Mouse (Mus musculus) hindbrain, embryonic 11.5 days (tissue): Measurements from ENCODE around the gene Pbx2. TPM values are rescaled to one million over a fixed set of nuclear protein-coding genes. Genes with fewer than 3 reads are reported as not detected.

Source experiments
- ATAC-seq: fragments of 200-750 bp; cut with Nextera tagmentation; 2 replicates; pipeline ENCODE4 v1.8.0; 2017; ENCODE audit warnings: mild to moderate bottlenecking, moderate TSS enrichment, moderate library complexity; ENCODE audit not compliant: low FRiP score
- DNase-seq: peaks from one replicate; pipeline ENCODE4 v3.0.0-alpha.2; 2015; ENCODE audit warnings: low spot score
- H3K27ac ChIP-seq: fragments of 300-500 bp; sonication (generic); 2 replicates; pipeline ENCODE4 v1.5.1; 2014; ENCODE audit warnings: mild to moderate bottlenecking, low read depth, low read length
- H3K27me3 ChIP-seq: fragments of 300-500 bp; sonication (generic); 2 replicates; pipeline ENCODE4 v1.6.1; 2014; ENCODE audit warnings: mild to moderate bottlenecking, low read length, moderate library complexity, mixed read lengths; ENCODE audit not compliant: control insufficient read depth, insufficient read depth
- H3K36me3 ChIP-seq: fragments of 300-500 bp; sonication (generic); 2 replicates; pipeline ENCODE4 v1.6.1; 2014; ENCODE audit warnings: mild to moderate bottlenecking, low read length, moderate library complexity, mixed read lengths; ENCODE audit not compliant: control insufficient read depth, insufficient read depth
- H3K4me1 ChIP-seq: fragments of 300-500 bp; sonication (generic); replicated peaks from 2 replicates; pipeline ENCODE4 v1.6.1; 2014; ENCODE audit warnings: low read length, mixed read lengths; ENCODE audit not compliant: control insufficient read depth, insufficient read depth
- H3K4me2 ChIP-seq: fragments of 300-500 bp; sonication (generic); replicated peaks from 2 replicates; pipeline ENCODE4 v1.6.1; 2014; ENCODE audit warnings: mild to moderate bottlenecking, low read depth, low read length
- H3K4me3 ChIP-seq: fragments of 300-500 bp; sonication (generic); 2 replicates; pipeline ENCODE4 v1.5.1; 2014; ENCODE audit warnings: low read depth, low read length
- H3K9ac ChIP-seq: fragments of 300-500 bp; sonication (generic); 2 replicates; pipeline ENCODE4 v1.6.1; 2014; ENCODE audit warnings: low read depth, low read length
- H3K9me3 ChIP-seq: fragments of 300-500 bp; sonication (generic); 2 replicates; pipeline ENCODE4 v1.6.1; 2016; ENCODE audit warnings: low read length; ENCODE audit not compliant: control insufficient read depth
- WGBS: fragments of 180-500 bp; shearing (Covaris S2); extraction: QIAGEN DNeasy Blood & Tissue Kit; methylation state at CpG from one replicate; pipeline ENCODE4 v1.1.7; 2014; 5-methylcytosine and 5-hydroxymethylcytosine counted together
- polyA plus RNA-seq: library from polyadenylated mRNA; unstranded; fragments of >200 nt; fragmentation: Nextera tagmentation; extraction: Ambion mirVana; gene quantifications from 2 replicates; pipeline ENCODE4 v1.2.1, GENCODE M21; 2014

The Pbx2 gene
- polyA plus RNA-seq, 1 experiment from 2014 or later, result 17.3 TPM

- Histone ChIP-seq H3K9ac (peak overlapping the region; percentile 68), H3K27ac (peak overlapping the region; percentile 77), H3K4me3 (peak overlapping the region; percentile 67), H3K4me1 (peaks cover 32% of the 10 kb centered on the region), H3K36me3 (no peaks in the 10 kb centered on the region), H3K4me2 (peak overlapping the region; percentile 60), H3K27me3 (peaks cover 31% of the 10 kb centered on the region), H3K9me3 (no peaks in the 10 kb centered on the region)
- DNase-seq (peak; percentile 86), ATAC-seq (peak; percentile 83)
- WGBS, result under 1% methylated on average over 41 of the region's 45 CpGs
Measured at GRCm38 (mm10) chr17:34627093-34627942, 36.3 kb downstream of the Pbx2 start.

- no peaks in the 10 kb centered on the region for H3K9me3 ChIP-seq
- no peaks in the 10 kb centered on the region for H3K36me3 ChIP-seq
- peak within 1 kb of the TSS; percentile 68 for H3K9ac ChIP-seq
- peak within 1 kb of the TSS; percentile 60 for H3K4me2 ChIP-seq
- WGBS, result 8% methylated on average over 29 of the region's 29 CpGs
- DNase-seq (no peak), ATAC-seq (peak; percentile 4; the same call in 1 of the 2 replicates)
- H3K4me1 ChIP-seq, result peaks cover 32% of the 10 kb centered on the region
- H3K4me3 ChIP-seq, result peak within 1 kb of the TSS; percentile 67
- H3K27ac ChIP-seq, result peak within 1 kb of the TSS; percentile 77
- peaks cover 35% of the 10 kb centered on the region for H3K27me3 ChIP-seq
Measured at GRCm38 (mm10) chr17:34627943-34628643, 37.0 kb downstream of the Pbx2 start, which contains the start of gene Ppt2. TSS of gene Ppt2 (minus strand) at chr17:34628510.

- ATAC-seq (no peak), DNase-seq (no peak)
- Histone ChIP-seq H3K4me3 (peak overlapping the region; percentile 67; the same call in 1 of the 2 replicates), H3K9ac (no peak overlapping the region), H3K27me3 (peaks cover 35% of the 10 kb centered on the region), H3K9me3 (no peaks in the 10 kb centered on the region), H3K4me2 (peak overlapping the region; percentile 60; the same call in 1 of the 2 replicates), H3K27ac (no peak overlapping the region), H3K4me1 (peaks cover 32% of the 10 kb centered on the region), H3K36me3 (no peaks in the 10 kb centered on the region)
- 30% methylated on average over 5 of the region's 5 CpGs for WGBS
Measured at GRCm38 (mm10) chr17:34628644-34628967, 37.5 kb downstream of the Pbx2 start.

- peak within 1 kb of the TSS; percentile 67 for H3K4me3 ChIP-seq
- H3K27ac ChIP-seq, result no peak within 1 kb of the TSS
- no peaks in the 10 kb centered on the region for H3K36me3 ChIP-seq
- DNase-seq (peak; percentile 59), ATAC-seq (no peak)
- peaks cover 35% of the 10 kb centered on the region for H3K27me3 ChIP-seq
- 0 out of 2 replicates have a peak within 1 kb of the TSS, but pooled peaks have one; percentile 20 for H3K9ac ChIP-seq
- H3K4me1 ChIP-seq, result peaks cover 32% of the 10 kb centered on the region
- no peaks in the 10 kb centered on the region for H3K9me3 ChIP-seq
- peak within 1 kb of the TSS; percentile 60 for H3K4me2 ChIP-seq
- WGBS, result under 1% methylated on average over 16 of the region's 16 CpGs
Measured at GRCm38 (mm10) chr17:34629221-34629751, 38.2 kb downstream of the Pbx2 start, which contains the start of gene Prrt1. TSS of gene Prrt1 (plus strand) at chr17:34629533.

- Histone ChIP-seq H3K4me2 (peak overlapping the region; percentile 60), H3K4me1 (peaks cover 32% of the 10 kb centered on the region), H3K36me3 (no peaks in the 10 kb centered on the region), H3K4me3 (peak overlapping the region; percentile 28), H3K27ac (no peak overlapping the region), H3K9me3 (no peaks in the 10 kb centered on the region), H3K27me3 (peaks cover 35% of the 10 kb centered on the region), H3K9ac (0 out of 2 replicates have a peak overlapping the region, but pooled peaks have one; percentile 20)
- 15% methylated on average over 12 of the region's 12 CpGs for whole genome bisulfite sequencing
- DNase-seq (peak; percentile 27), ATAC-seq (no peak)
Measured at GRCm38 (mm10) chr17:34629796-34630603, 38.9 kb downstream of the Pbx2 start.

GRCm38 (mm10) chr17:34630761-34631301 is 39.8 kb downstream of the Pbx2 start:
- Histone ChIP-seq H3K4me1 (peaks cover 32% of the 10 kb centered on the region), H3K4me2 (peak overlapping the region; percentile 60), H3K4me3 (peak overlapping the region; percentile 27), H3K36me3 (no peaks in the 10 kb centered on the region), H3K27ac (no peak overlapping the region), H3K27me3 (peaks cover 35% of the 10 kb centered on the region), H3K9me3 (no peaks in the 10 kb centered on the region), H3K9ac (peak overlapping the region; percentile 11; the same call in 1 of the 2 replicates)
- ATAC-seq (no peak), DNase-seq (peak; percentile 27)
- WGBS, result 2% methylated on average over 34 of the region's 48 CpGs

- H3K4me3 ChIP-seq, result peak overlapping the region; percentile 12
- H3K27ac ChIP-seq, result no peak overlapping the region
- peak overlapping the region; percentile 42 for H3K4me2 ChIP-seq
- ATAC-seq (no peak), DNase-seq (no peak)
- no peak overlapping the region for H3K9ac ChIP-seq
- H3K27me3 ChIP-seq, result peaks cover 35% of the 10 kb centered on the region
- no peaks in the 10 kb centered on the region for H3K36me3 ChIP-seq
- peaks cover 26% of the 10 kb centered on the region for H3K4me1 ChIP-seq
- WGBS, result 6% methylated on average over 12 of the region's 12 CpGs
- no peaks in the 10 kb centered on the region for H3K9me3 ChIP-seq
Measured at GRCm38 (mm10) chr17:34631647-34632046, 40.6 kb downstream of the Pbx2 start.
